Mouse (Mus musculus) lung, adult 2 months (tissue): ENCODE data around the gene Manea.

Experiments
- CTCF ChIP-seq: fragments of 200-500 bp; IDR thresholded peaks from 2 replicates; pipeline ENCODE4 v1.5.1; 2011; ENCODE audit warnings: mild to moderate bottlenecking, low read length, control low read depth; ENCODE audit not compliant: insufficient read depth
- POLR2A ChIP-seq: fragments of 200-500 bp; IDR thresholded peaks from 2 replicates; pipeline ENCODE4 v1.6.1; 2011; ENCODE audit warnings: low read depth, mild to moderate bottlenecking, control low read depth, low read length, borderline replicate concordance; ENCODE audit errors: extremely low read depth

GRCm38 (mm10) chr4:26277112-26277716, 69.5 kb downstream of the Manea start:
- TF ChIP-seq CTCF (no peak), POLR2A (no peak)
